Comparison of ENCODE assay signal across 32 mouse cellular contexts in genomic region chr14:114418851-114419250, GRCm38 (mm10).
"Had no signal": no experiment of that assay in that cellular context is flagged by ENCODE, and none has a peak within 500 bp of the region (broad histone marks: within the 10 kb centered on the region; RNA-seq: fewer than 3 reads in every experiment).

No protein-coding gene starts in this region.

- DNase-seq: left cerebral cortex, postnatal 4 days; liver; liver, embryonic 13.5 days; lung, adult 18-20 months; lung, adult 2 months; lung, embryonic 14.5 days; lung, postnatal 10 days; lung, postnatal 14 days; lung, postnatal 36 days; lung, postnatal 4 days; midbrain, embryonic 14.5 days had no signal

- H3K9ac ChIP-seq: limb, embryonic 12.5 days; limb, embryonic 13.5 days; limb, embryonic 15.5 days; liver, embryonic 12.5 days; liver, embryonic 13.5 days; liver, embryonic 14.5 days; liver, embryonic 15.5 days; lung, embryonic 14.5 days; lung, embryonic 15.5 days; midbrain, embryonic 12.5 days; midbrain, embryonic 13.5 days; midbrain, embryonic 15.5 days; neural tube, embryonic 12.5 days had no signal

- H3K9me3 ChIP-seq: limb, embryonic 10.5 days; limb, embryonic 12.5 days; limb, embryonic 13.5 days; limb, embryonic 15.5 days; liver, embryonic 12.5 days; liver, embryonic 15.5 days; lung, embryonic 15.5 days; midbrain, embryonic 10.5 days; midbrain, embryonic 12.5 days; midbrain, embryonic 13.5 days; midbrain, embryonic 15.5 days; neural tube, embryonic 12.5 days had no signal

- H3K4me2 ChIP-seq: limb, embryonic 12.5 days; limb, embryonic 13.5 days; limb, embryonic 15.5 days; liver, embryonic 11.5 days; liver, embryonic 12.5 days; liver, embryonic 13.5 days; liver, embryonic 15.5 days; lung, embryonic 14.5 days; lung, embryonic 15.5 days; midbrain, embryonic 11.5 days; midbrain, embryonic 12.5 days; midbrain, embryonic 13.5 days; midbrain, embryonic 15.5 days; neural tube, embryonic 12.5 days had no signal

- H3K4me1 ChIP-seq: limb, embryonic 10.5 days; limb, embryonic 12.5 days; limb, embryonic 13.5 days; limb, embryonic 15.5 days; liver, embryonic 12.5 days; liver, embryonic 13.5 days; liver, embryonic 15.5 days; lung, embryonic 15.5 days; megakaryocyte, embryonic 14.5 days; midbrain, embryonic 10.5 days; midbrain, embryonic 12.5 days; midbrain, embryonic 13.5 days; midbrain, embryonic 15.5 days; neural tube, embryonic 12.5 days had no signal

- H3K27me3 ChIP-seq: limb, embryonic 12.5 days; limb, embryonic 13.5 days; limb, embryonic 15.5 days; liver, embryonic 12.5 days; liver, embryonic 13.5 days; liver, embryonic 15.5 days; lung, embryonic 15.5 days; megakaryocyte, embryonic 14.5 days; midbrain, embryonic 12.5 days; midbrain, embryonic 13.5 days; midbrain, embryonic 15.5 days; neural tube, embryonic 12.5 days had no signal

- H3K4me3 ChIP-seq: left cerebral cortex, adult 2 months; limb, embryonic 10.5 days; limb, embryonic 12.5 days; limb, embryonic 13.5 days; limb, embryonic 15.5 days; liver, embryonic 12.5 days; liver, embryonic 13.5 days; liver, embryonic 15.5 days; lung, embryonic 15.5 days; megakaryocyte, embryonic 14.5 days; midbrain, embryonic 10.5 days; midbrain, embryonic 12.5 days; midbrain, embryonic 13.5 days; midbrain, embryonic 15.5 days; myocyte; neural tube, embryonic 12.5 days had no signal

- H3K36me3 ChIP-seq: limb, embryonic 10.5 days; limb, embryonic 12.5 days; limb, embryonic 13.5 days; limb, embryonic 15.5 days; liver, embryonic 12.5 days; liver, embryonic 13.5 days; liver, embryonic 15.5 days; lung, embryonic 15.5 days; midbrain, embryonic 10.5 days; midbrain, embryonic 12.5 days; midbrain, embryonic 13.5 days; midbrain, embryonic 15.5 days; neural tube, embryonic 12.5 days had no signal

- ATAC-seq: liver, embryonic 12.5 days; lung, postnatal 0 days; midbrain, embryonic 13.5 days; midbrain, embryonic 15.5 days; midbrain, embryonic 16.5 days had no signal

- H3K27ac ChIP-seq: left cerebral cortex, adult 2 months; limb, embryonic 10.5 days; limb, embryonic 12.5 days; limb, embryonic 13.5 days; limb, embryonic 15.5 days; liver, embryonic 12.5 days; liver, embryonic 13.5 days; liver, embryonic 14.5 days; liver, embryonic 15.5 days; lung, embryonic 15.5 days; macrophage; midbrain, embryonic 10.5 days; midbrain, embryonic 12.5 days; midbrain, embryonic 13.5 days; midbrain, embryonic 15.5 days; neural tube, embryonic 12.5 days had no signal
